Mouse (Mus musculus) heart, postnatal 0 days (tissue): ENCODE data around the gene Tatdn3.

Experiments used
- CTCF ChIP-seq: IDR thresholded peaks from 2 replicates; pipeline ENCODE4 v1.5.1; 2016; ENCODE audit warnings: antibody characterized with exemption, control low read depth, low read depth
- EP300 ChIP-seq: IDR thresholded peaks from 2 replicates; pipeline ENCODE4 v1.6.1; 2016; ENCODE audit warnings: antibody characterized with exemption, low read depth

DNA sequence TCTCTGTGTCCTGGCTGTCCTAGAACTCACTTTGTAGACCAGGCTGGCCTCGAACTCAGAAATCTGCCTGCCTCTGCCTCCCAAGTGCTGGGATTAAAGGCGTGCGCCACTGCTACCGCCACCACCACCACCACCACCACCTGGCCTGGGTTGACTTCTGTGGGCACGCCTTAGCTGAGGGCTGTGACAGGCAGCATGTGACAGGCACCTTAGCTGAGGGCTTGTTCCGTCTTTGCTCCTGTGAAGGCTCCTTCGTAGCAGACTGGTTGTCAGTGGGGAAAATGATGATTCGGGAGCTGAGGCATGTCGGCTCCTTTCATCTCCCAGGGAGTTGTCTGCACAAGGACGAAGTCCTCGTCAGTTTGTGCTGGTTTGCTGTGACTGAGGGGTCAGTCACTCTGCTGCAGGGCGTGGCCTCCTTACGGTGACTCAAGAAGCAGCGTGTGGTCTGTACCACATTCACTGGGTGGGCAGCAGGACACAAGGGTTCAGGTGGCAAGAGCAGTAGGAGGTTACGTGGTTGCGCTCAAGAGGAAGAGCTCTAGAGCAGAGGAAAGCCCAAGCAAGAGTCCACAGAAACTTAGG is 9.7 kb upstream of the Tatdn3 start:
- TF ChIP-seq CTCF = no peak
- TF ChIP-seq EP300 = no peak
